Mouse (Mus musculus) MEL (cell line): ENCODE measurements around the gene Dusp8. TPM values are rescaled to one million over a fixed set of nuclear protein-coding genes. Genes with fewer than 3 reads are reported as not detected.

Experiments used
- polyA plus RNA-seq, 2 experiments: library from polyadenylated mRNA; stranded (reverse) in 1 of 2; unstranded in 1 of 2; fragments of >175 nt in 1 of 2; fragments of >200 nt in 1 of 2; gene quantifications; 2 replicates each; pipeline versions ENCODE4 v1.2.1 to v1.2.4; 2012; ENCODE audit warnings: low replicate concordance in 2 of 2, low read depth in 1 of 2; ENCODE audit not compliant: insufficient read length in 2 of 2, insufficient read depth in 1 of 2, missing spikeins in 1 of 2
- total RNA-seq: library from RNA; depleted of rRNA; stranded (reverse); fragments of 300-350 nt; gene quantifications from 2 replicates; pipeline ENCODE4 v1.2.3, GENCODE M21; 2012; rRNA removed

The Dusp8 gene
- total and polyA plus RNA-seq, 3 experiments = 0.23 to 0.31 TPM; not detected in 1

Other genes starting within 250 kb of the Dusp8 start
- 33.3 and 35.6 TPM in 2 replicates for gene Tollip, start 177.3 kb downstream of the Dusp8 start, total RNA-seq
- 10 to 100 TPM; 53.4 to 63.8 TPM for gene Tollip, start 177.3 kb downstream of the Dusp8 start, polyA plus RNA-seq
- gene Brsk2, start 146.1 kb downstream of the Dusp8 start, total RNA-seq = 0.19 and 0.39 TPM in 2 replicates
- gene Brsk2, start 146.1 kb downstream of the Dusp8 start, polyA plus RNA-seq = under 1 TPM in 1 of 2 experiments, not detected in 1; 0.13 TPM
- 33.6 and 33.9 TPM in 2 replicates for gene Mob2, start 34.8 kb downstream of the Dusp8 start, total RNA-seq
- gene Mob2, start 34.8 kb downstream of the Dusp8 start, polyA plus RNA-seq = 10 to 100 TPM in 1 of 2 experiments, not detected in 1; 45.2 TPM
- gene Gm45618, start 24.9 kb upstream of the Dusp8 start, total RNA-seq = not detected in 2 replicates
- gene Gm45618, start 24.9 kb upstream of the Dusp8 start, polyA plus RNA-seq = not detected
- gene Gm39115, start 40.2 kb upstream of the Dusp8 start, total RNA-seq = not detected in 2 replicates
- gene Gm39115, start 40.2 kb upstream of the Dusp8 start, polyA plus RNA-seq = not detected
- not detected in 2 replicates for gene Gm45337, start 48.8 kb upstream of the Dusp8 start, total RNA-seq
- gene Gm45337, start 48.8 kb upstream of the Dusp8 start, polyA plus RNA-seq = not detected
- gene Gm29735, start 61.3 kb upstream of the Dusp8 start, total RNA-seq = not detected in 2 replicates
- gene Gm29735, start 61.3 kb upstream of the Dusp8 start, polyA plus RNA-seq = not detected
- gene Gm4553, start 69.9 kb upstream of the Dusp8 start, total RNA-seq = not detected in 2 replicates
- not detected for gene Gm4553, start 69.9 kb upstream of the Dusp8 start, polyA plus RNA-seq
- not detected in 2 replicates for gene Krtap5-2, start 80.2 kb upstream of the Dusp8 start, total RNA-seq
- gene Krtap5-2, start 80.2 kb upstream of the Dusp8 start, polyA plus RNA-seq = not detected
- gene Gm10153, start 94.5 kb upstream of the Dusp8 start, total RNA-seq = not detected in 2 replicates
- gene Gm10153, start 94.5 kb upstream of the Dusp8 start, polyA plus RNA-seq = not detected
- gene Krtap5-3, start 105.5 kb upstream of the Dusp8 start, total RNA-seq = not detected in 2 replicates
- gene Krtap5-3, start 105.5 kb upstream of the Dusp8 start, polyA plus RNA-seq = not detected
- not detected in 2 replicates for gene Gm7579, start 116.0 kb upstream of the Dusp8 start, total RNA-seq
- gene Gm7579, start 116.0 kb upstream of the Dusp8 start, polyA plus RNA-seq = not detected
- not detected in 2 replicates for gene Krtap5-5, start 134.1 kb upstream of the Dusp8 start, total RNA-seq
- not detected for gene Krtap5-5, start 134.1 kb upstream of the Dusp8 start, polyA plus RNA-seq
- gene Gm40460, start 145.2 kb upstream of the Dusp8 start, total RNA-seq = not detected in 2 replicates
- gene Gm40460, start 145.2 kb upstream of the Dusp8 start, polyA plus RNA-seq = not detected
- gene Gm2431, start 162.5 kb upstream of the Dusp8 start, total RNA-seq = not detected in 2 replicates
- gene Gm2431, start 162.5 kb upstream of the Dusp8 start, polyA plus RNA-seq = not detected
- gene Gm4559, start 178.5 kb upstream of the Dusp8 start, total RNA-seq = not detected in 2 replicates
- gene Gm4559, start 178.5 kb upstream of the Dusp8 start, polyA plus RNA-seq = not detected
- gene Krtap5-1, start 201.3 kb upstream of the Dusp8 start, total RNA-seq = not detected in 2 replicates
- not detected for gene Krtap5-1, start 201.3 kb upstream of the Dusp8 start, polyA plus RNA-seq
- gene Krtap5-4, start 207.7 kb upstream of the Dusp8 start, total RNA-seq = not detected in 2 replicates
- gene Krtap5-4, start 207.7 kb upstream of the Dusp8 start, polyA plus RNA-seq = not detected